Mouse (Mus musculus) neural tube, embryonic 15.5 days (tissue): ENCODE measurements around the gene Rnpc3. TPM values are rescaled to one million over a fixed set of nuclear protein-coding genes. Genes with fewer than 3 reads are reported as not detected.
"Not testable (repeated sequence)": the region's sequence is repeated elsewhere in the genome, so short reads cannot be mapped to it uniquely, and the experiment has no call there.

Experiments used
- ATAC-seq: fragments of 200-750 bp; cut with Nextera tagmentation; 2 replicates; pipeline ENCODE4 v1.8.0; 2017; ENCODE audit warnings: mild to moderate bottlenecking, moderate TSS enrichment, moderate library complexity; ENCODE audit not compliant: low FRiP score
- H3K27ac ChIP-seq: fragments of 300-500 bp; sonication (generic); replicated peaks from 2 replicates; pipeline ENCODE4 v1.5.1; 2015; ENCODE audit warnings: mild to moderate bottlenecking, inconsistent platforms
- H3K27me3 ChIP-seq: fragments of 300-500 bp; sonication (generic); replicated peaks from 2 replicates; pipeline ENCODE4 v1.6.1; 2015; ENCODE audit warnings: inconsistent platforms
- H3K36me3 ChIP-seq: fragments of 300-500 bp; sonication (generic); 2 replicates; pipeline ENCODE4 v1.6.1; 2015; ENCODE audit warnings: inconsistent platforms
- H3K4me1 ChIP-seq: fragments of 300-500 bp; sonication (generic); 2 replicates; pipeline ENCODE4 v1.6.1; 2015; ENCODE audit warnings: inconsistent platforms
- H3K4me2 ChIP-seq: fragments of 300-500 bp; sonication (generic); 2 replicates; pipeline ENCODE4 v1.6.1; 2015; ENCODE audit warnings: inconsistent platforms, mild to moderate bottlenecking, moderate library complexity
- H3K4me3 ChIP-seq: fragments of 300-500 bp; sonication (generic); replicated peaks from 2 replicates; pipeline ENCODE4 v1.5.1; 2015; ENCODE audit warnings: mild to moderate bottlenecking, inconsistent platforms
- H3K9ac ChIP-seq: fragments of 300-500 bp; sonication (generic); replicated peaks from 2 replicates; pipeline ENCODE4 v1.6.1; 2015; ENCODE audit warnings: mild to moderate bottlenecking, inconsistent platforms
- H3K9me3 ChIP-seq: fragments of 300-500 bp; sonication (generic); replicated peaks from 2 replicates; pipeline ENCODE4 v1.6.1; 2016; ENCODE audit warnings: inconsistent platforms
- WGBS: fragments of 180-500 bp; shearing (Covaris S2); methylation state at CpG from one replicate; pipeline ENCODE4 v1.1.7; 2015; ENCODE audit warnings: mixed read lengths; 5-methylcytosine and 5-hydroxymethylcytosine counted together
- polyA plus RNA-seq: library from polyadenylated mRNA; unstranded; fragments of >200 nt; fragmentation: Nextera tagmentation; extraction: Ambion mirVana; gene quantifications from 2 replicates; pipeline ENCODE4 v1.2.1, GENCODE M21; 2015

Rnpc3 gene
- 50.3 and 53.6 TPM in 2 replicates for polyA plus RNA-seq

DNA sequence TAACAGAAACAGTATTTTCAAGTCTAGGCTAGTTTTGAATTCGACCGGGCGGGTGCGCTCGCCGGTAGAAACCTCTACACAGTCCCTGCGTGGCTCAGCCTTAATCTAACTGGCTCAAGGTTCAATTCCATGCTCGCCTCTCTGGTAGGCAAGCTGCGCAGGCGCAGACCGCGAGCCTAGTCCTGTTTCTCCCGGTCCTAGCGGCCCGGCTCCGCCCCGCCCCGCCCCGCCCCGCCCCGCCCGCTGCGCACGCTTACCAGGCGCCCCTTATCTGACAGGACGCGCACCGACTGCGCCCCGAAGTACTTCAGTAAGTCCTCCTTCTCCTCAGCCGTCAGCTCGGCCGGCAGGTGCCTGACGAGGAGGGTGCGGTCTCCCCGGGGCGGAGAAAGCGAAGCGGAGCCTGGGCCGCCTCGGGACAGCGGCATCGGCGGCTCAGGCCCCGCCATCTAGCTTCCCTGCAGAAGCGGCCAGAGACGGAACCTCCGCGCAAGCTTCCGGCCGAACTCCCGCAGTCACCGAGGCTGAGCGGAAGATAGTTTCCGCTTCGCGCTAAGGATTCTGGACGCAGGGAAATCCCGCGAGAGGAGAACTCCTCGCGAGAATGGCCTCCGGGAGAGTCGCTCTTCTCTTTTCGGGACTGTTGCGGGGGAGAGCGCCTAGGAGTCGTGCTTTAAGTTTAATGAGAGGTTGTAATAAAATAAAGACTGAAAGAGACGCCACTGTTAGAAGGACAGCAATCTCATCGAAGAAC lies at the start of gene Rnpc3:
Rnpc3 (minus strand) TSS at position 544 of the 754 bp plus-strand sequence.
- peaks cover 11% of the 10 kb centered on the region for H3K4me1 ChIP-seq
- peak within 1 kb of the TSS; percentile 85 for H3K4me3 ChIP-seq
- H3K9ac ChIP-seq = peak within 1 kb of the TSS; percentile 89
- H3K27me3 ChIP-seq = no peaks in the 10 kb centered on the region
- peak within 1 kb of the TSS; percentile 100 for H3K27ac ChIP-seq
- peak within 1 kb of the TSS; percentile 82 for H3K4me2 ChIP-seq
- no peaks in the 10 kb centered on the region for H3K9me3 ChIP-seq
- H3K36me3 ChIP-seq = 0 out of 2 replicates have a peak, but pooled peaks cover 7% of the 10 kb centered on the region
- WGBS = under 1% methylated on average over 70 of the region's 70 CpGs
- peak; percentile 99 for ATAC-seq

DNA sequence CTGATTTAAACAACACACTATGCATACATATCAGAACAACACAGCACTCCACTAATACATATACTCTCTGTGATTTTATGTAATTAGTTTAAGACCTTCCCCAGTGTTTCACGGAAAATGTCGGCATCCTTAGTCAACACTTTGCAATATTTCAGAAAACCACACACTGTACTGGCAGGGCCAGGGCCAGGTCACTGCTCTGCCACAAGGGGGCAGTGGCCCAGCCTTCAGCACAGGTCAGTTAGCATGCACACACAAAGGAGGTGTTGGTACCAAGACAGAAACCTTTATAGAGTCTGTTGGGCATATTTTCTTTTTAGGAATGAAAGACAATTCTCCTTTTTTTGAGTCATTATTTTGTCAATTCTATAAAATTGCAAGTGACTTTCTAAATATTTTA lies 27.0 kb upstream of the Rnpc3 start:
- Histone ChIP-seq H3K4me3 (no peak overlapping the region), H3K9me3 (no peaks in the 10 kb centered on the region), H3K27me3 (no peaks in the 10 kb centered on the region), H3K9ac (no peak overlapping the region), H3K36me3 (no peaks in the 10 kb centered on the region), H3K4me1 (no peaks in the 10 kb centered on the region), H3K27ac (no peak overlapping the region), H3K4me2 (no peak overlapping the region)
- 0 out of 2 replicates have a peak, but pooled peaks have one; percentile 53 for ATAC-seq
- WGBS = 67% methylated on average over 2 of the region's 2 CpGs

- H3K4me2 ChIP-seq = no peak overlapping the region
- WGBS = 86% methylated on average over 3 of the region's 3 CpGs
These were observed 24.4 kb upstream of the Rnpc3 start for GRCm38 (mm10) chr3:113654335-113654734.

DNA sequence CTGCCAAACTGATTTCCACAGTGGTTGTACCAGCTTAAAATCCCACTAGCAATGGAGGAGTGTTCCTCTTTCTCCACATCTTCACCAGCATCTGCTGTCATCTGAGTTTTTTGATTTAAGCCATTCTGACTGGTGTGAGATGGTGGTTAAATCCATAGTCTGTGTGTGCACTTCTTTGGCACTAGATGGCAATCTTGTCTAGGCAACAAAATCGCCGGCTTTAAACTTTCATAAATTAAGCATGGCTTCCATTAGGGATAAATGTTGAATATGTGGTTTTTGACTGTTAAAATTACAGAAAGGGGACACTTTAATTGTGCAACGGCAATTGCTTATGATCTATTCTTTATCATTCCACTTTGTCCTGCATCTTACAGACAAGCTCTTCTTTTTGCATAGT lies 21.4 kb upstream of the Rnpc3 start:
- not testable (repeated sequence) for ATAC-seq, H3K4me2 ChIP-seq, H3K9ac ChIP-seq, H3K27me3 ChIP-seq, H3K27ac ChIP-seq, H3K4me3 ChIP-seq, H3K36me3 ChIP-seq, H3K9me3 ChIP-seq, H3K4me1 ChIP-seq
- WGBS = 42% methylated on average over 3 of the region's 3 CpGs

More at GRCm38 (mm10) chr3:113654335-113654734, 24.4 kb upstream of the Rnpc3 start:
- Histone ChIP-seq H3K4me3 (no peak overlapping the region), H3K27me3 (no peaks in the 10 kb centered on the region), H3K9ac (no peak overlapping the region), H3K27ac (no peak overlapping the region), H3K4me1 (no peaks in the 10 kb centered on the region), H3K9me3 (no peaks in the 10 kb centered on the region), H3K36me3 (no peaks in the 10 kb centered on the region)
- ATAC-seq = no peak

DNA sequence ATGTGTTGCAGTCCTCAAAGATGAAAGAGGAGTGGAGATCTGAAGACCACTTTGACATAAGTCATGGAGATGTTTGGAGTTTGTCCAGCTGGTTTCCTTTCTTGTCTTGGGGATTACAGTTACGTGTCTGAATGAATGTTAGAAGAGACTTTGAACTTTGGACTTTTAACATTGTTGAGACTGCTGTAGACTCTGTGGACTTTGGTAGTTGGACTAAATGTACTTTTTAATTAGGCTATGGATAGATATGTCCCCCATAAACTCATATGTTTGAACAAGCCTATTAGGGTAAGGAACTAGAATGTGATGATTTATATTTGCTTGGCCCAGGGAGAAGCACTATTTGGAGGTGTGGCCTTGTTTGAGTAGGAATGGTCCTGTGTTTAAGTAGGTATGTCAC lies 9.6 kb upstream of the Rnpc3 start:
- no peak overlapping the region for H3K9ac ChIP-seq
- 91% methylated on average over 1 of the region's 1 CpGs for WGBS
- no peaks in the 10 kb centered on the region for H3K27me3 ChIP-seq
- H3K4me1 ChIP-seq = no peaks in the 10 kb centered on the region
- ATAC-seq = no peak
- no peaks in the 10 kb centered on the region for H3K36me3 ChIP-seq
- no peaks in the 10 kb centered on the region for H3K9me3 ChIP-seq
- H3K4me2 ChIP-seq = no peak overlapping the region
- no peak overlapping the region for H3K27ac ChIP-seq
- H3K4me3 ChIP-seq = no peak overlapping the region

- Histone ChIP-seq H3K4me1 (peaks cover 6% of the 10 kb centered on the region), H3K9ac (no peak overlapping the region), H3K27me3 (no peaks in the 10 kb centered on the region), H3K9me3 (no peaks in the 10 kb centered on the region), H3K4me2 (no peak overlapping the region), H3K4me3 (no peak overlapping the region), H3K36me3 (no peaks in the 10 kb centered on the region), H3K27ac (no peak overlapping the region)
- ATAC-seq = no peak
These were observed 4.3 kb upstream of the Rnpc3 start for GRCm38 (mm10) chr3:113634220-113634619.

GRCm38 (mm10) chr3:113631611-113632010 lies 1.7 kb upstream of the Rnpc3 start:
- Histone ChIP-seq H3K9ac (no peak overlapping the region), H3K27ac (no peak overlapping the region), H3K36me3 (0 out of 2 replicates have a peak, but pooled peaks cover 2% of the 10 kb centered on the region), H3K4me1 (peaks cover 11% of the 10 kb centered on the region), H3K27me3 (no peaks in the 10 kb centered on the region), H3K9me3 (no peaks in the 10 kb centered on the region), H3K4me2 (no peak overlapping the region), H3K4me3 (no peak overlapping the region)
- ATAC-seq = no peak

GRCm38 (mm10) chr3:113630564-113630963 lies 615 bp upstream of the Rnpc3 start:
- Histone ChIP-seq H3K9me3 (no peaks in the 10 kb centered on the region), H3K4me1 (peaks cover 11% of the 10 kb centered on the region), H3K9ac (peak overlapping the region; percentile 89), H3K4me3 (peak overlapping the region; percentile 85), H3K4me2 (peak overlapping the region; percentile 82), H3K27me3 (no peaks in the 10 kb centered on the region), H3K36me3 (0 out of 2 replicates have a peak, but pooled peaks cover 7% of the 10 kb centered on the region), H3K27ac (peak overlapping the region; percentile 100)
- WGBS = 13% methylated on average over 13 of the region's 13 CpGs
- peak; percentile 26; the same call in 1 of the 2 replicates for ATAC-seq

- H3K9me3 ChIP-seq = no peaks in the 10 kb centered on the region
- ATAC-seq = no peak
- WGBS = 95% methylated on average over 2 of the region's 2 CpGs
- no peak within 1 kb of the TSS for H3K4me3 ChIP-seq
- no peak within 1 kb of the TSS for H3K9ac ChIP-seq
- H3K4me2 ChIP-seq = no peak within 1 kb of the TSS
- no peak within 1 kb of the TSS for H3K27ac ChIP-seq
- H3K36me3 ChIP-seq = peaks cover 16% of the 10 kb centered on the region
- no peaks in the 10 kb centered on the region for H3K4me1 ChIP-seq
- no peaks in the 10 kb centered on the region for H3K27me3 ChIP-seq
These were observed 23.4 kb downstream of the Rnpc3 start, which contains the start of gene Amy1 for GRCm38 (mm10) chr3:113606599-113606998. Gene Amy1 (minus strand): TSS chr3:113606699.

GRCm38 (mm10) chr3:113590844-113591243 lies 39.1 kb downstream of the Rnpc3 start:
- no peak overlapping the region for H3K9ac ChIP-seq
- WGBS = 63% methylated on average over 1 of the region's 1 CpGs
- H3K4me2 ChIP-seq = no peak overlapping the region
- H3K27ac ChIP-seq = no peak overlapping the region
- no peak for ATAC-seq
- no peaks in the 10 kb centered on the region for H3K27me3 ChIP-seq
- no peaks in the 10 kb centered on the region for H3K9me3 ChIP-seq
- no peak overlapping the region for H3K4me3 ChIP-seq
- peaks cover 9% of the 10 kb centered on the region for H3K36me3 ChIP-seq
- no peaks in the 10 kb centered on the region for H3K4me1 ChIP-seq

- ATAC-seq = no peak
- no peak overlapping the region for H3K4me3 ChIP-seq
- no peak overlapping the region for H3K9ac ChIP-seq
- no peak overlapping the region for H3K4me2 ChIP-seq
- 85% methylated on average over 4 of the region's 4 CpGs for WGBS
- no peaks in the 10 kb centered on the region for H3K9me3 ChIP-seq
- H3K36me3 ChIP-seq = no peaks in the 10 kb centered on the region
- H3K27me3 ChIP-seq = no peaks in the 10 kb centered on the region
- H3K27ac ChIP-seq = no peak overlapping the region
- H3K4me1 ChIP-seq = no peaks in the 10 kb centered on the region
These were observed 55.4 kb downstream of the Rnpc3 start for GRCm38 (mm10) chr3:113574578-113574977.

- no peak for ATAC-seq
- 81% methylated on average over 2 of the region's 2 CpGs for WGBS
- H3K9ac ChIP-seq = no peak overlapping the region
- no peak overlapping the region for H3K4me2 ChIP-seq
- no peak overlapping the region for H3K4me3 ChIP-seq
- H3K9me3 ChIP-seq = no peaks in the 10 kb centered on the region
- H3K36me3 ChIP-seq = no peaks in the 10 kb centered on the region
- H3K27me3 ChIP-seq = no peaks in the 10 kb centered on the region
- H3K4me1 ChIP-seq = no peaks in the 10 kb centered on the region
- H3K27ac ChIP-seq = no peak overlapping the region
These were observed 55.8 kb downstream of the Rnpc3 start for GRCm38 (mm10) chr3:113574138-113574537.
